Mouse (Mus musculus): ENCODE measurements around the gene Hal. TPM values are rescaled to one million over a fixed set of nuclear protein-coding genes. Genes with fewer than 3 reads are reported as not detected.
A peak's percentile ranks its signal among the peaks of the same experiment; 100 is the strongest.

The Hal gene
- polyA plus RNA-seq, 1 experiment from 2014 or later, result 2.1 TPM

GRCm38 (mm10) chr10:93500864-93501263 is 12.3 kb downstream of the Hal start:
- 70% methylated on average over 10 of the region's 10 CpGs for WGBS
- ATAC-seq (ENCODE audit: insufficient number of reproducible peaks, insufficient read depth, low FRiP score, low read depth), result no peak
- Histone ChIP-seq H3K4me3 (ENCODE audit: low read depth, low read length) (no peak overlapping the region), H3K36me3 (ENCODE audit: control insufficient read depth, insufficient read depth, low read length) (no peaks in the 10 kb centered on the region), H3K9ac (replicated peaks; ENCODE audit: low read depth, low read length) (no peak overlapping the region), H3K9me3 (ENCODE audit: control insufficient read depth, low read depth, low read length) (no peaks in the 10 kb centered on the region), H3K27ac (ENCODE audit: low read length) (no peak overlapping the region), H3K4me1 (ENCODE audit: control insufficient read depth, insufficient read depth, low read length) (no peaks in the 10 kb centered on the region), H3K27me3 (ENCODE audit: control insufficient read depth, insufficient read depth, low read length) (no peaks in the 10 kb centered on the region), H3K4me2 (replicated peaks; ENCODE audit: low read depth, low read length) (no peak overlapping the region)

GRCm38 (mm10) chr10:93501346-93501745 is 12.8 kb downstream of the Hal start:
- no peak for ATAC-seq (ENCODE audit: insufficient number of reproducible peaks, insufficient read depth, low FRiP score, low read depth)
- WGBS, result 82% methylated on average over 10 of the region's 10 CpGs
- Histone ChIP-seq H3K36me3 (ENCODE audit: control insufficient read depth, insufficient read depth, low read length) (no peaks in the 10 kb centered on the region), H3K4me1 (ENCODE audit: control insufficient read depth, insufficient read depth, low read length) (no peaks in the 10 kb centered on the region), H3K27ac (ENCODE audit: low read length) (no peak overlapping the region), H3K9ac (replicated peaks; ENCODE audit: low read depth, low read length) (no peak overlapping the region), H3K9me3 (ENCODE audit: control insufficient read depth, low read depth, low read length) (no peaks in the 10 kb centered on the region), H3K27me3 (ENCODE audit: control insufficient read depth, insufficient read depth, low read length) (no peaks in the 10 kb centered on the region), H3K4me2 (replicated peaks; ENCODE audit: low read depth, low read length) (no peak overlapping the region), H3K4me3 (ENCODE audit: low read depth, low read length) (no peak overlapping the region)

DNA sequence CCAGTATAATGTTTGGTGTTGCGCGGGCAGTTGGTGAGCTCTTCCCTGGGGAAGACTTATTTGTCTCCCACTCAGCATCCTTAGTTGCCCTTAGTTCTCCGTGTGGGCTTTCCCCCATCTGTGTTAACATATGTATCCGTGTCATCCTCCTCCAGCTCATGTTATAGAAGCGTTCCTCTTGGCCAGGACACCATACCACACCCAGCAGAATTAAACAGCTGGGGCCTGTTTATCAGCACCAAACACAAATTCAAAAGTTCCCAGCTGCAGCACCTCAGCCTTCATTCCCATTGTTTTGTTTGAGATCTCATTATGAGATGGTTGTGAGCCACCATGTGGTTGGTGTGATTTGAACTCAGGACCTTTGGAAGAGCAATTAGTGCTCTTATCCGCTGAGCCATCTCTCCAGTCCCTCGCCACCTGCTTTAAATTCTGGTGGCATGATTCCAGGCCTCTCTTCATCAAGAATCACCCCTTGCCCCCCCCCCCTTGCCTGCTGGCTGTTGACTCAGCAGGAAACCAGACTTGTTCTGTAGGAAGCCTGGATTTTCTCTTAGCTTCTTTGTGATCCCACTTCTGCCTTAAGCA is 19.9 kb downstream of the Hal start:
- H3K27me3 ChIP-seq (ENCODE audit: control insufficient read depth, insufficient read depth, low read length), result no peaks in the 10 kb centered on the region
- no peak for ATAC-seq (ENCODE audit: insufficient number of reproducible peaks, insufficient read depth, low FRiP score, low read depth)
- no peak overlapping the region for H3K9ac ChIP-seq (replicated peaks; ENCODE audit: low read depth, low read length)
- no peaks in the 10 kb centered on the region for H3K36me3 ChIP-seq (ENCODE audit: control insufficient read depth, insufficient read depth, low read length)
- H3K27ac ChIP-seq (ENCODE audit: low read length), result no peak overlapping the region
- WGBS, result 70% methylated on average over 7 of the region's 7 CpGs
- no peaks in the 10 kb centered on the region for H3K9me3 ChIP-seq (ENCODE audit: control insufficient read depth, low read depth, low read length)
- H3K4me1 ChIP-seq (ENCODE audit: control insufficient read depth, insufficient read depth, low read length), result no peaks in the 10 kb centered on the region
- H3K4me3 ChIP-seq (ENCODE audit: low read depth, low read length), result no peak overlapping the region
- no peak overlapping the region for H3K4me2 ChIP-seq (replicated peaks; ENCODE audit: low read depth, low read length)

- Histone ChIP-seq H3K4me1 (ENCODE audit: control insufficient read depth, insufficient read depth, low read length) (no peaks in the 10 kb centered on the region), H3K4me2 (replicated peaks; ENCODE audit: low read depth, low read length) (no peak overlapping the region), H3K9ac (replicated peaks; ENCODE audit: low read depth, low read length) (no peak overlapping the region), H3K9me3 (ENCODE audit: control insufficient read depth, low read depth, low read length) (no peaks in the 10 kb centered on the region), H3K27ac (ENCODE audit: low read length) (no peak overlapping the region), H3K36me3 (ENCODE audit: control insufficient read depth, insufficient read depth, low read length) (no peaks in the 10 kb centered on the region), H3K4me3 (ENCODE audit: low read depth, low read length) (no peak overlapping the region), H3K27me3 (ENCODE audit: control insufficient read depth, insufficient read depth, low read length) (no peaks in the 10 kb centered on the region)
- no peak for ATAC-seq (ENCODE audit: insufficient number of reproducible peaks, insufficient read depth, low FRiP score, low read depth)
- WGBS, result 85% methylated on average over 15 of the region's 15 CpGs
Measured at GRCm38 (mm10) chr10:93509532-93510153, 21.1 kb downstream of the Hal start.

GRCm38 (mm10) chr10:93515419-93515818 is 26.9 kb downstream of the Hal start:
- Histone ChIP-seq H3K9ac (replicated peaks; ENCODE audit: low read depth, low read length) (no peak overlapping the region), H3K4me2 (replicated peaks; ENCODE audit: low read depth, low read length) (no peak overlapping the region), H3K27me3 (ENCODE audit: control insufficient read depth, insufficient read depth, low read length) (no peaks in the 10 kb centered on the region), H3K27ac (ENCODE audit: low read length) (no peak overlapping the region), H3K4me3 (ENCODE audit: low read depth, low read length) (no peak overlapping the region), H3K4me1 (ENCODE audit: control insufficient read depth, insufficient read depth, low read length) (0 out of 2 replicates have a peak, but pooled peaks cover 3% of the 10 kb centered on the region), H3K9me3 (ENCODE audit: control insufficient read depth, low read depth, low read length) (no peaks in the 10 kb centered on the region), H3K36me3 (ENCODE audit: control insufficient read depth, insufficient read depth, low read length) (no peaks in the 10 kb centered on the region)
- WGBS, result 22% methylated on average over 1 of the region's 1 CpGs
- ATAC-seq (ENCODE audit: insufficient number of reproducible peaks, insufficient read depth, low FRiP score, low read depth), result no peak

GRCm38 (mm10) chr10:93515927-93516326 is 27.4 kb downstream of the Hal start:
- H3K4me1 ChIP-seq (ENCODE audit: control insufficient read depth, insufficient read depth, low read length), result 0 out of 2 replicates have a peak, but pooled peaks cover 3% of the 10 kb centered on the region
- H3K27me3 ChIP-seq (ENCODE audit: control insufficient read depth, insufficient read depth, low read length), result no peaks in the 10 kb centered on the region
- H3K27ac ChIP-seq (ENCODE audit: low read length), result no peak overlapping the region
- no peaks in the 10 kb centered on the region for H3K9me3 ChIP-seq (ENCODE audit: control insufficient read depth, low read depth, low read length)
- H3K4me3 ChIP-seq (ENCODE audit: low read depth, low read length), result no peak overlapping the region
- H3K4me2 ChIP-seq (replicated peaks; ENCODE audit: low read depth, low read length), result no peak overlapping the region
- no peak for ATAC-seq (ENCODE audit: insufficient number of reproducible peaks, insufficient read depth, low FRiP score, low read depth)
- H3K36me3 ChIP-seq (ENCODE audit: control insufficient read depth, insufficient read depth, low read length), result no peaks in the 10 kb centered on the region
- H3K9ac ChIP-seq (replicated peaks; ENCODE audit: low read depth, low read length), result no peak overlapping the region
- WGBS, result 83% methylated on average over 12 of the region's 12 CpGs

GRCm38 (mm10) chr10:93517754-93518153 is 29.2 kb downstream of the Hal start:
- no peak overlapping the region for H3K4me3 ChIP-seq (ENCODE audit: low read depth, low read length)
- H3K9me3 ChIP-seq (ENCODE audit: control insufficient read depth, low read depth, low read length), result no peaks in the 10 kb centered on the region
- 0 out of 2 replicates have a peak, but pooled peaks cover 3% of the 10 kb centered on the region for H3K4me1 ChIP-seq (ENCODE audit: control insufficient read depth, insufficient read depth, low read length)
- no peak overlapping the region for H3K27ac ChIP-seq (ENCODE audit: low read length)
- no peaks in the 10 kb centered on the region for H3K36me3 ChIP-seq (ENCODE audit: control insufficient read depth, insufficient read depth, low read length)
- H3K4me2 ChIP-seq (replicated peaks; ENCODE audit: low read depth, low read length), result no peak overlapping the region
- ATAC-seq (ENCODE audit: insufficient number of reproducible peaks, insufficient read depth, low FRiP score, low read depth), result peak; percentile 75; the same call in 1 of the 2 replicates
- no peak overlapping the region for H3K9ac ChIP-seq (replicated peaks; ENCODE audit: low read depth, low read length)
- H3K27me3 ChIP-seq (ENCODE audit: control insufficient read depth, insufficient read depth, low read length), result no peaks in the 10 kb centered on the region
- WGBS, result 18% methylated on average over 4 of the region's 4 CpGs

DNA sequence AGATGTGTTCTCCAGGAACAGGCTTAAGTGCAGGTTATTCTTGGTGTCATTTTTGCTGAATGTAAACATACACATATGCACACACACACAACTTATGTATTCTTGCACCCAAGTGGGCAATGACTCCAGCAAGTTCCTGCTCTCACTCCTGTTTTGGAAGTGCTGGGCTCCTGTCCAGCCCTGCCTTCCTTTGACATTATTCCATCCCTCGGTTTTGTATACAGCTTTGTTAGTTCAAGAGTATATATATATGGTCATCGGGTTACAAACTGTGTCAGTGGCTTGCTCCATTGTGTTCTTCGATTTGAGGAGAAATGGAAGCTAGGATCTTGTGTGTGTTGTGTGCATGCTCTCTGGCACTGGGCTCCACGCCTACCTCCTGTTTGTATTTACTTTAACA is 29.6 kb downstream of the Hal start:
- no peak overlapping the region for H3K4me3 ChIP-seq (ENCODE audit: low read depth, low read length)
- no peaks in the 10 kb centered on the region for H3K27me3 ChIP-seq (ENCODE audit: control insufficient read depth, insufficient read depth, low read length)
- WGBS, result 71% methylated on average over 4 of the region's 4 CpGs
- no peaks in the 10 kb centered on the region for H3K36me3 ChIP-seq (ENCODE audit: control insufficient read depth, insufficient read depth, low read length)
- H3K4me1 ChIP-seq (ENCODE audit: control insufficient read depth, insufficient read depth, low read length), result 0 out of 2 replicates have a peak, but pooled peaks cover 3% of the 10 kb centered on the region
- no peak for ATAC-seq (ENCODE audit: insufficient number of reproducible peaks, insufficient read depth, low FRiP score, low read depth)
- no peak overlapping the region for H3K9ac ChIP-seq (replicated peaks; ENCODE audit: low read depth, low read length)
- H3K4me2 ChIP-seq (replicated peaks; ENCODE audit: low read depth, low read length), result no peak overlapping the region
- H3K27ac ChIP-seq (ENCODE audit: low read length), result no peak overlapping the region
- no peaks in the 10 kb centered on the region for H3K9me3 ChIP-seq (ENCODE audit: control insufficient read depth, low read depth, low read length)
